Mouse (Mus musculus): Measurements from ENCODE around the gene Hoxd10.

Gene Hoxd10

GRCm38 (mm10) chr2:74680561-74681398 lies 10.9 kb upstream of the Hoxd10 start:
- no peak for DNase-seq (ENCODE audit: low spot score in 2 of 2)

GRCm38 (mm10) chr2:74681594-74682531 lies 9.9 kb upstream of the Hoxd10 start:
- DNase-seq (ENCODE audit: low spot score in 2 of 2), result no peak

- DNase-seq (ENCODE audit: low spot score in 2 of 2), result no peak
These were observed 8.9 kb upstream of the Hoxd10 start for GRCm38 (mm10) chr2:74682796-74683195.

- DNase-seq (ENCODE audit: low spot score in 2 of 2), result no peak
These were observed 8.2 kb upstream of the Hoxd10 start for GRCm38 (mm10) chr2:74683471-74683951.

GRCm38 (mm10) chr2:74684106-74684505 lies 7.6 kb upstream of the Hoxd10 start:
- no peak for DNase-seq (ENCODE audit: low spot score in 2 of 2)

GRCm38 (mm10) chr2:74685059-74685603 lies 6.6 kb upstream of the Hoxd10 start:
- no peak for DNase-seq (ENCODE audit: low spot score in 2 of 2)

- peak in 1 of 2 experiments; percentile 60 for DNase-seq (ENCODE audit: low spot score in 2 of 2)
These were observed 5.3 kb upstream of the Hoxd10 start for GRCm38 (mm10) chr2:74686301-74686987.

- no peak for DNase-seq (ENCODE audit: low spot score in 2 of 2)
These were observed 4.6 kb upstream of the Hoxd10 start for GRCm38 (mm10) chr2:74686988-74687697.

- DNase-seq (ENCODE audit: low spot score in 2 of 2), result no peak
These were observed 3.8 kb upstream of the Hoxd10 start for GRCm38 (mm10) chr2:74687698-74688555.

GRCm38 (mm10) chr2:74688795-74689573 lies 2.7 kb upstream of the Hoxd10 start:
- no peak for DNase-seq (ENCODE audit: low spot score in 2 of 2)

GRCm38 (mm10) chr2:74689574-74690337 lies 2.0 kb upstream of the Hoxd10 start:
- no peak for DNase-seq (ENCODE audit: low spot score in 2 of 2)

GRCm38 (mm10) chr2:74690338-74690716 lies 1.4 kb upstream of the Hoxd10 start:
- no peak for DNase-seq (ENCODE audit: low spot score in 2 of 2)

- DNase-seq (ENCODE audit: low spot score in 2 of 2), result no peak
These were observed 477 bp downstream of the Hoxd10 start for GRCm38 (mm10) chr2:74691995-74692807.

- no peak for DNase-seq (ENCODE audit: low spot score in 2 of 2)
These were observed 1.2 kb downstream of the Hoxd10 start for GRCm38 (mm10) chr2:74692808-74693431.

- no peak for DNase-seq (ENCODE audit: low spot score in 2 of 2)
These were observed 1.7 kb downstream of the Hoxd10 start for GRCm38 (mm10) chr2:74693432-74693827.

- no peak for DNase-seq (ENCODE audit: low spot score in 2 of 2)
These were observed 2.3 kb downstream of the Hoxd10 start for GRCm38 (mm10) chr2:74694066-74694465.

- no peak for DNase-seq (ENCODE audit: low spot score in 2 of 2)
These were observed 3.7 kb downstream of the Hoxd10 start for GRCm38 (mm10) chr2:74695383-74695782.
